Mouse (Mus musculus): ENCODE data around the gene Map3k10.

Map3k10 gene

GRCm38 (mm10) chr7:27674522-27675221 is at the start of gene Map3k10:
TSS of gene Map3k10 (minus strand) at chr7:27674598.
- peak; percentile 96 for DNase-seq

GRCm38 (mm10) chr7:27721951-27722350 is 47.6 kb upstream of the Map3k10 start:
- no peak for DNase-seq

GRCm38 (mm10) chr7:27710402-27710801 is 36.0 kb upstream of the Map3k10 start:
- DNase-seq: no peak

GRCm38 (mm10) chr7:27696711-27697110 is 22.3 kb upstream of the Map3k10 start:
- DNase-seq: no peak

GRCm38 (mm10) chr7:27691076-27691475 is 16.7 kb upstream of the Map3k10 start:
- DNase-seq: peak; percentile 52

GRCm38 (mm10) chr7:27688815-27689612 is 14.6 kb upstream of the Map3k10 start, which contains the start of gene Zfp607b:
TSS of gene Zfp607b (plus strand) at chr7:27689340.
- DNase-seq: peak; percentile 94

- DNase-seq: peak; percentile 15
These were observed 13.9 kb upstream of the Map3k10 start for GRCm38 (mm10) chr7:27688246-27688788.

GRCm38 (mm10) chr7:27687836-27688235 is 13.4 kb upstream of the Map3k10 start:
- no peak for DNase-seq

- no peak for DNase-seq
These were observed 12.6 kb upstream of the Map3k10 start for GRCm38 (mm10) chr7:27687043-27687442.

- peak; percentile 62 for DNase-seq
These were observed 11.3 kb upstream of the Map3k10 start for GRCm38 (mm10) chr7:27685681-27686080.

- DNase-seq: no peak
These were observed 10.8 kb upstream of the Map3k10 start for GRCm38 (mm10) chr7:27685220-27685619.

GRCm38 (mm10) chr7:27683218-27683617 is 8.8 kb upstream of the Map3k10 start:
- no peak for DNase-seq

- no peak for DNase-seq
These were observed 819 bp upstream of the Map3k10 start for GRCm38 (mm10) chr7:27675222-27675612.

- no peak for DNase-seq
These were observed 240 bp downstream of the Map3k10 start for GRCm38 (mm10) chr7:27674195-27674521.

- peak; percentile 42 for DNase-seq
These were observed 745 bp downstream of the Map3k10 start for GRCm38 (mm10) chr7:27673575-27674131.

- no peak for DNase-seq
These were observed 1.3 kb downstream of the Map3k10 start for GRCm38 (mm10) chr7:27673064-27673574.

- DNase-seq: no peak
These were observed 12.4 kb downstream of the Map3k10 start for GRCm38 (mm10) chr7:27662038-27662437.

GRCm38 (mm10) chr7:27658712-27659663 is 15.4 kb downstream of the Map3k10 start:
- no peak for DNase-seq

GRCm38 (mm10) chr7:27657824-27658395 is 16.5 kb downstream of the Map3k10 start:
- DNase-seq: no peak

GRCm38 (mm10) chr7:27656600-27656999 is 17.8 kb downstream of the Map3k10 start:
- no peak for DNase-seq

GRCm38 (mm10) chr7:27655545-27655944 is 18.9 kb downstream of the Map3k10 start:
- DNase-seq: no peak

Data from embryo, embryonic 11 days (tissue).